In genomic region chr10:127182624-127183023, GRCm38 (mm10) we compare ENCODE assay signal across 29 mouse cellular contexts. TPM values are rescaled to one million over a fixed set of nuclear protein-coding genes. Genes with fewer than 3 reads are reported as not detected.
A peak's percentile ranks its signal among the peaks of the same experiment; 100 is the strongest.
DNase-seq lines count a peak whose midpoint lies in the region; ATAC-seq and TF ChIP-seq lines count a peak whose summit lies in the region.
"Had no signal": no experiment of that assay in that cellular context is flagged by ENCODE, and none has a peak within 500 bp of the region (broad histone marks: within the 10 kb centered on the region; RNA-seq: fewer than 3 reads in every experiment).

No protein-coding gene starts in this region.

- TF ChIP-seq EP300 in heart, postnatal 0 days (IDR thresholded peaks at IDR 0.05; ENCODE audit: low read depth), result no peak

- H3K9me3 ChIP-seq in heart, embryonic 12.5 days (replicated peaks), result 0 out of 2 replicates have a peak, but pooled peaks cover 3% of the 10 kb centered on the region
- no peaks in the 10 kb centered on the region for H3K9me3 ChIP-seq in heart, postnatal 0 days (replicated peaks; ENCODE audit: control insufficient read depth, low read length)
- H3K9me3 ChIP-seq: embryonic facial prominence, embryonic 10.5 days; embryonic facial prominence, embryonic 15.5 days; forebrain, embryonic 13.5 days; hindbrain, embryonic 13.5 days; liver, embryonic 15.5 days; lung, embryonic 15.5 days; midbrain, embryonic 10.5 days; midbrain, embryonic 15.5 days; neural tube, embryonic 15.5 days; stomach, embryonic 15.5 days had no signal

- intact Hi-C loops in gastrocnemius, adult 2 months (cut with DNase I), result no loop called here
- intact Hi-C loops in heart, postnatal 14 days (cut with DNase I), result no loop called here

- no peak for DNase-seq in gastrocnemius, adult 2 months
- DNase-seq in gastrocnemius, postnatal 4 days (ENCODE audit: low spot score in 2 of 2), result no peak
- no peak for DNase-seq in heart, postnatal 4 days
- DNase-seq in heart, postnatal 0 days (ENCODE audit: low spot score), result no peak
- no peak for DNase-seq in heart, postnatal 14 days
- no peak for DNase-seq in kidney, postnatal 14 days
- DNase-seq: adrenal gland, adult 8-10 months; cerebellum, adult 8-10 months; cerebellum, postnatal 25 days; kidney, adult 9 months; kidney, postnatal 10 days; retina, postnatal 1 day; right cerebral cortex, postnatal 14 days; thymus, postnatal 14 days had no signal

- peaks cover 10% of the 10 kb centered on the region for H3K36me3 ChIP-seq in heart, embryonic 12.5 days
- H3K36me3 ChIP-seq in heart, postnatal 0 days (replicated peaks; ENCODE audit: control insufficient read depth, insufficient read depth, low read length), result peaks cover 11% of the 10 kb centered on the region
- H3K36me3 ChIP-seq: liver, embryonic 15.5 days; midbrain, embryonic 15.5 days had no signal

- 83% methylated on average over 4 of the region's 4 CpGs for WGBS in heart, embryonic 12.5 days
- WGBS in heart, postnatal 0 days, result 72% methylated on average over 4 of the region's 4 CpGs

- TF ChIP-seq CTCF in gastrocnemius, adult 2 months (IDR thresholded peaks at IDR 0.05), result no peak
- no peak for TF ChIP-seq CTCF in heart, postnatal 0 days (IDR thresholded peaks at IDR 0.05; ENCODE audit: low read depth)

- peak overlapping the region; percentile 67 for H3K4me3 ChIP-seq in gastrocnemius, adult 2 months
- H3K4me3 ChIP-seq in heart, embryonic 12.5 days, result no peak overlapping the region
- H3K4me3 ChIP-seq in heart, postnatal 0 days (ENCODE audit: low read depth, low read length), result peak overlapping the region; percentile 32
- peak overlapping the region; percentile 66 for H3K4me3 ChIP-seq in brown adipose tissue, adult 24 weeks (ENCODE audit: insufficient read depth, low read depth, low read length)
- H3K4me3 ChIP-seq: embryonic facial prominence, embryonic 15.5 days; forebrain, embryonic 13.5 days; hindbrain, embryonic 13.5 days; left cerebral cortex, adult 2 months; limb, embryonic 12.5 days; liver, embryonic 15.5 days; lung, embryonic 15.5 days; midbrain, embryonic 10.5 days; midbrain, embryonic 15.5 days; neural tube, embryonic 15.5 days; stomach, embryonic 15.5 days had no signal

- peak overlapping the region; percentile 44 for H3K4me2 ChIP-seq in heart, embryonic 12.5 days
- peak overlapping the region; percentile 49 for H3K4me2 ChIP-seq in heart, postnatal 0 days (ENCODE audit: low read depth, low read length)
- H3K4me2 ChIP-seq: embryonic facial prominence, embryonic 15.5 days; forebrain, embryonic 13.5 days; hindbrain, embryonic 13.5 days; limb, embryonic 12.5 days; liver, embryonic 15.5 days; lung, embryonic 15.5 days; midbrain, embryonic 15.5 days; neural tube, embryonic 15.5 days; stomach, embryonic 15.5 days had no signal

- no peak for ATAC-seq in heart, embryonic 12.5 days (ENCODE audit: insufficient number of reproducible peaks, low FRiP score)
- no peak for ATAC-seq in heart, postnatal 0 days (ENCODE audit: insufficient read depth, low read depth)
- ATAC-seq: forebrain, embryonic 13.5 days; intestine, postnatal 0 days; midbrain, embryonic 15.5 days had no signal

- H3K27me3 ChIP-seq in heart, embryonic 12.5 days (replicated peaks), result peaks cover 77% of the 10 kb centered on the region
- H3K27me3 ChIP-seq in heart, postnatal 0 days (ENCODE audit: control insufficient read depth, insufficient read depth, low read length), result peaks cover 56% of the 10 kb centered on the region

- no peak overlapping the region for H3K9ac ChIP-seq in heart, embryonic 12.5 days
- 0 out of 2 replicates have a peak overlapping the region, but pooled peaks have one; percentile 17 for H3K9ac ChIP-seq in heart, postnatal 0 days (replicated peaks; ENCODE audit: low read depth, low read length)
- H3K9ac ChIP-seq: embryonic facial prominence, embryonic 15.5 days; forebrain, embryonic 13.5 days; hindbrain, embryonic 13.5 days; limb, embryonic 12.5 days; liver, embryonic 15.5 days; lung, embryonic 15.5 days; midbrain, embryonic 15.5 days; neural tube, embryonic 15.5 days; stomach, embryonic 15.5 days had no signal

- H3K4me1 ChIP-seq in heart, embryonic 12.5 days (replicated peaks), result peaks cover 34% of the 10 kb centered on the region
- peaks cover 8% of the 10 kb centered on the region for H3K4me1 ChIP-seq in heart, postnatal 0 days (ENCODE audit: control insufficient read depth, insufficient read depth)
- peaks cover 5% of the 10 kb centered on the region; the same call in 1 of the 2 replicates for H3K4me1 ChIP-seq in brown adipose tissue, adult 24 weeks (ENCODE audit: control insufficient read depth, insufficient read depth, insufficient read length, low read length)

- H3K27ac ChIP-seq in gastrocnemius, adult 2 months, result peak overlapping the region; percentile 78
- H3K27ac ChIP-seq in heart, embryonic 12.5 days (ENCODE audit: poor library complexity, severe bottlenecking), result no peak overlapping the region
- H3K27ac ChIP-seq in heart, postnatal 0 days (ENCODE audit: low read depth), result no peak overlapping the region
- peak overlapping the region; percentile 93 for H3K27ac ChIP-seq in brown adipose tissue, adult 24 weeks (replicated peaks; ENCODE audit: low read depth, low read length)
- H3K27ac ChIP-seq: embryonic facial prominence, embryonic 10.5 days; embryonic facial prominence, embryonic 15.5 days; forebrain, embryonic 13.5 days; hindbrain, embryonic 13.5 days; left cerebral cortex, adult 2 months; limb, embryonic 12.5 days; liver, embryonic 15.5 days; lung, embryonic 15.5 days; midbrain, embryonic 10.5 days; midbrain, embryonic 15.5 days; neural tube, embryonic 15.5 days; stomach, embryonic 15.5 days had no signal

RNA-seq across cellular contexts. Expression of gene Slc26a10, which starts 2.2 kb away (rescaled TPM):
- total RNA-seq in gastrocnemius, adult 2 months (2021), result 1 to 10 TPM; 4.1 to 5.4 TPM
- total RNA-seq in gastrocnemius, postnatal 4 days (2021), result 1 to 10 TPM; 3.8 to 4.3 TPM
- 20.2 and 21.0 TPM in 2 replicates for polyA plus RNA-seq in heart, embryonic 12.5 days (2016; fragmentation: Nextera tagmentation; extraction: Ambion mirVana)
- total RNA-seq in heart, postnatal 4 days (2021), result 10 to 100 TPM; 25.7 to 31.8 TPM
- 51.0 and 61.2 TPM in 2 replicates for total RNA-seq in heart, postnatal 0 days (2014; rRNA removed; ENCODE audit: low replicate concordance)
- 22.8 and 23.3 TPM in 2 replicates for polyA plus RNA-seq in heart, postnatal 0 days (2015; fragmentation: Nextera tagmentation; extraction: Ambion mirVana)
- 10 to 100 TPM; 45.5 to 66.9 TPM for total RNA-seq in heart, postnatal 14 days (2021)
- 1.0 and 4.8 TPM in 2 replicates for polyA plus RNA-seq in brown adipose tissue, adult 24 weeks (2012; ENCODE audit: insufficient read depth, insufficient read length, missing spikeins)

RNA-seq across cellular contexts. Expression of gene Arhgef25, which starts 7.3 kb away (rescaled TPM):
- total RNA-seq in gastrocnemius, adult 2 months (2021), result 1 to 10 TPM; 8.5 to 8.8 TPM
- 10 to 100 TPM; 40.4 to 43.0 TPM for total RNA-seq in gastrocnemius, postnatal 4 days (2021)
- polyA plus RNA-seq in heart, embryonic 12.5 days (2016; fragmentation: Nextera tagmentation; extraction: Ambion mirVana), result 21.3 and 23.1 TPM in 2 replicates
- total RNA-seq in heart, postnatal 4 days (2021), result 10 to 100 TPM; 19.9 to 21.0 TPM
- 20.8 and 44.2 TPM in 2 replicates for total RNA-seq in heart, postnatal 0 days (2014; rRNA removed; ENCODE audit: low replicate concordance)
- polyA plus RNA-seq in heart, postnatal 0 days (2015; fragmentation: Nextera tagmentation; extraction: Ambion mirVana), result 10.0 and 13.8 TPM in 2 replicates
- total RNA-seq in heart, postnatal 14 days (2021), result 10 to 100 TPM; 17.0 to 17.9 TPM
- polyA plus RNA-seq in brown adipose tissue, adult 24 weeks (2012; ENCODE audit: insufficient read depth, insufficient read length, missing spikeins), result 2.0 and 4.0 TPM in 2 replicates

RNA-seq across cellular contexts. Expression of gene Dtx3, which starts 12.9 kb away (rescaled TPM):
- total RNA-seq in gastrocnemius, adult 2 months (2021), result 10 to 100 TPM; 20.8 to 25.6 TPM
- 10 to 100 TPM; 43.8 to 49.7 TPM for total RNA-seq in gastrocnemius, postnatal 4 days (2021)
- polyA plus RNA-seq in heart, embryonic 12.5 days (2016; fragmentation: Nextera tagmentation; extraction: Ambion mirVana), result 74.3 and 75.1 TPM in 2 replicates
- total RNA-seq in heart, postnatal 4 days (2021), result 10 to 100 TPM; 50.0 to 53.8 TPM
- total RNA-seq in heart, postnatal 0 days (2014; rRNA removed; ENCODE audit: low replicate concordance), result 44.4 and 64.1 TPM in 2 replicates
- 28.8 and 30.0 TPM in 2 replicates for polyA plus RNA-seq in heart, postnatal 0 days (2015; fragmentation: Nextera tagmentation; extraction: Ambion mirVana)
- total RNA-seq in heart, postnatal 14 days (2021), result 10 to 100 TPM; 36.1 to 43.4 TPM
- 5.0 and 5.8 TPM in 2 replicates for polyA plus RNA-seq in brown adipose tissue, adult 24 weeks (2012; ENCODE audit: insufficient read depth, insufficient read length, missing spikeins)

RNA-seq across cellular contexts. Expression of gene B4galnt1, which starts 17.6 kb away (rescaled TPM):
- under 1 TPM; 0.66 to 0.89 TPM for total RNA-seq in gastrocnemius, adult 2 months (2021)
- 1 to 10 TPM; 3.4 to 3.6 TPM for total RNA-seq in gastrocnemius, postnatal 4 days (2021)
- polyA plus RNA-seq in heart, embryonic 12.5 days (2016; fragmentation: Nextera tagmentation; extraction: Ambion mirVana), result 1.9 and 2.4 TPM in 2 replicates
- 1 to 10 TPM; 2.2 to 2.7 TPM for total RNA-seq in heart, postnatal 4 days (2021)
- total RNA-seq in heart, postnatal 0 days (2014; rRNA removed; ENCODE audit: low replicate concordance), result 2.3 and 7.7 TPM in 2 replicates
- polyA plus RNA-seq in heart, postnatal 0 days (2015; fragmentation: Nextera tagmentation; extraction: Ambion mirVana), result 0.72 and 0.82 TPM in 2 replicates
- total RNA-seq in heart, postnatal 14 days (2021), result 1 to 10 TPM; 2.9 to 3.8 TPM
- polyA plus RNA-seq in brown adipose tissue, adult 24 weeks (2012; ENCODE audit: insufficient read depth, insufficient read length, missing spikeins), result 0.95 and 1.8 TPM in 2 replicates

RNA-seq across cellular contexts. Expression of gene Pip4k2c, which starts 28.8 kb away (rescaled TPM):
- total RNA-seq in gastrocnemius, adult 2 months (2021), result 1 to 10 TPM; 7.6 to 7.9 TPM
- total RNA-seq in gastrocnemius, postnatal 4 days (2021), result 10 to 100 TPM; 11.5 to 12.7 TPM
- polyA plus RNA-seq in heart, embryonic 12.5 days (2016; fragmentation: Nextera tagmentation; extraction: Ambion mirVana), result 29.7 and 31.5 TPM in 2 replicates
- 10 to 100 TPM; 25.7 to 26.6 TPM for total RNA-seq in heart, postnatal 4 days (2021)
- 22.4 and 23.7 TPM in 2 replicates for total RNA-seq in heart, postnatal 0 days (2014; rRNA removed; ENCODE audit: low replicate concordance)
- polyA plus RNA-seq in heart, postnatal 0 days (2015; fragmentation: Nextera tagmentation; extraction: Ambion mirVana), result 24.7 and 25.0 TPM in 2 replicates
- total RNA-seq in heart, postnatal 14 days (2021), result 10 to 100 TPM; 22.8 to 23.1 TPM
- polyA plus RNA-seq in brown adipose tissue, adult 24 weeks (2012; ENCODE audit: insufficient read depth, insufficient read length, missing spikeins), result 15.4 and 18.5 TPM in 2 replicates

Comparison
In these comparisons a context has a peak if more than half of its experiments do, and no peak if none do; other contexts are left out.
1. H3K27ac ChIP-seq: peak in gastrocnemius, adult 2 months (single experiment) and brown adipose tissue, adult 24 weeks (single experiment); none in heart, embryonic 12.5 days (single experiment) and heart, postnatal 0 days (single experiment).